Mouse (Mus musculus) lung, postnatal 0 days (tissue): ENCODE measurements around the gene Efnb1. TPM values are rescaled to one million over a fixed set of nuclear protein-coding genes. Genes with fewer than 3 reads are reported as not detected.

Source experiments
- ATAC-seq: fragments of 200-750 bp; cut with Nextera tagmentation; 2 replicates; pipeline ENCODE4 v1.8.0; 2017; ENCODE audit warnings: moderate library complexity
- DNase-seq: peaks from one replicate; pipeline ENCODE4 v3.0.0-alpha.2; 2016; ENCODE audit warnings: low spot score
- H3K27ac ChIP-seq: fragments of 300-500 bp; sonication (generic); 2 replicates; pipeline ENCODE4 v1.5.1; 2014; ENCODE audit warnings: antibody characterized with exemption, mild to moderate bottlenecking, low read length, mixed read lengths
- H3K27me3 ChIP-seq: fragments of 300-500 bp; sonication (generic); replicated peaks from 2 replicates; pipeline ENCODE4 v1.6.1; 2014; ENCODE audit warnings: low read length, mixed read lengths; ENCODE audit not compliant: insufficient read depth
- H3K36me3 ChIP-seq: fragments of 300-500 bp; sonication (generic); 2 replicates; pipeline ENCODE4 v1.6.1; 2014; ENCODE audit warnings: low read length, mixed read lengths; ENCODE audit not compliant: insufficient read depth
- H3K4me1 ChIP-seq: fragments of 300-500 bp; sonication (generic); 2 replicates; pipeline ENCODE4 v1.6.1; 2014; ENCODE audit warnings: antibody characterized with exemption, low read depth, low read length, mixed read lengths; ENCODE audit not compliant: insufficient read depth
- H3K4me2 ChIP-seq: fragments of 300-500 bp; sonication (generic); replicated peaks from 2 replicates; pipeline ENCODE4 v1.6.1; 2014; ENCODE audit warnings: low read depth, mild to moderate bottlenecking, low read length, moderate library complexity, mixed read lengths
- H3K4me3 ChIP-seq: fragments of 300-500 bp; sonication (generic); 2 replicates; pipeline ENCODE4 v1.5.1; 2014; ENCODE audit warnings: low read depth, low read length
- H3K9ac ChIP-seq: fragments of 300-500 bp; sonication (generic); replicated peaks from 2 replicates; pipeline ENCODE4 v1.6.1; 2014; ENCODE audit warnings: low read depth, mild to moderate bottlenecking
- H3K9me3 ChIP-seq: fragments of 300-500 bp; sonication (generic); 2 replicates; pipeline ENCODE4 v1.6.1; 2016; ENCODE audit warnings: low read length, mixed read lengths
- CTCF ChIP-seq: IDR thresholded peaks from 2 replicates; pipeline ENCODE4 v1.5.1; 2016; ENCODE audit warnings: antibody characterized with exemption, mild to moderate bottlenecking
- EP300 ChIP-seq: IDR thresholded peaks from 2 replicates; pipeline ENCODE4 v1.6.1; 2016; ENCODE audit warnings: antibody characterized with exemption, mild to moderate bottlenecking, control low read depth
- WGBS: fragments of 180-500 bp; shearing (Covaris S2); extraction: QIAGEN DNeasy Blood & Tissue Kit; methylation state at CpG from one replicate; pipeline ENCODE4 v1.1.7; 2014; 5-methylcytosine and 5-hydroxymethylcytosine counted together
- polyA plus RNA-seq: library from polyadenylated mRNA; unstranded; fragments of >200 nt; fragmentation: Nextera tagmentation; extraction: Ambion mirVana; gene quantifications from 2 replicates; pipeline ENCODE4 v1.2.1, GENCODE M21; 2015

Gene Efnb1
- polyA plus RNA-seq, 1 experiment from 2014 or later: 45.6 TPM

GRCm38 (mm10) chrX:99164855-99165368 is 29.0 kb downstream of the Efnb1 start:
- no peaks in the 10 kb centered on the region for H3K4me1 ChIP-seq
- H3K4me3 ChIP-seq: no peak overlapping the region
- no peak overlapping the region for H3K27ac ChIP-seq
- ATAC-seq (no peak), DNase-seq (no peak)
- no peaks in the 10 kb centered on the region for H3K36me3 ChIP-seq
- H3K27me3 ChIP-seq: no peaks in the 10 kb centered on the region
- TF ChIP-seq CTCF (no peak), EP300 (no peak)
- WGBS: 24% methylated on average over 4 of the region's 4 CpGs
- no peak overlapping the region for H3K4me2 ChIP-seq
- no peaks in the 10 kb centered on the region for H3K9me3 ChIP-seq
- H3K9ac ChIP-seq: no peak overlapping the region

DNA sequence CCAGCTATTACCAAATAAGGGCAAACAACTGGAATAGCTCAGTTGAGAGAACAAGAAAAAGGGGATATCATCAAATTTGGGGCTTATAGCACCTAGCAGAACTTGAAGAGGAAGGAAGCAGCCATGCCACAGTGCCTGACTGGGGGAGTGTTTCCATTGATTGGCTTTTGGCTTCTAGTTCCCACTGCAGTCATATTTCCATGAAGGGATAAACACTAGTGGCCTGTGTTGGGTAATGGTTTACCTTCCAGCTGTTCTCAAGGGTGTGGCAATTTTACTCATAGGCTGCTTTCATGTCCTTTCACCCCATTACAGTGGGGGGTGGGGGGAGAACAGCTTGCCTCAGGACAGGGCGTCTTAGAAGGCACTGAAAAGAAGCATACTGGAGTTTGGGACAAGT is 31.1 kb downstream of the Efnb1 start:
- TF ChIP-seq CTCF: no peak
- no peak for TF ChIP-seq EP300
- WGBS: 50% methylated on average over 1 of the region's 1 CpGs
- ATAC-seq (peak; percentile 58), DNase-seq (peak; percentile 37)
- Histone ChIP-seq H3K4me2 (no peak overlapping the region), H3K27ac (no peak overlapping the region), H3K4me1 (no peaks in the 10 kb centered on the region), H3K4me3 (no peak overlapping the region), H3K36me3 (no peaks in the 10 kb centered on the region), H3K9me3 (no peaks in the 10 kb centered on the region), H3K9ac (no peak overlapping the region), H3K27me3 (no peaks in the 10 kb centered on the region; the same call in 1 of the 2 replicates)

DNA sequence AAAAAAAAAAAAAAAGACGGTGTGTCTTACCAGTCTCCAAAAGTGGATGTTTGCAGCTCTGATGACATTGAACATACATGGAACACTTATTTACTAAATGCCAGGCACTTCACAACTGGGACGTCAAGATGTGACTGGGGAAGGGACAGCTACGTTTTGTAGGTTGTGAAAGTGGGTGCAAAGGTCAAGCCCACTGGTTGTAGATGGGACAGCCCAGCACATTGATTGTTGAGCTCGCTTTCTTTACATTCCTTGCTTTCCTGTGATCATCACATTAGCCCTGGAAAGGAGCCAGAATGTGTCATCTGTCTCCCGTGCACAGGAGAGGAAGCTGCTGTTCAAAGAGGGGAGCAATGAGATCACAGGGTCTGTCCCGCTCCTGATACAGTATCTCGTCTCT is 31.6 kb downstream of the Efnb1 start:
- ATAC-seq: no peak
- no peaks in the 10 kb centered on the region; the same call in 1 of the 2 replicates for H3K27me3 ChIP-seq
- WGBS: 37% methylated on average over 7 of the region's 7 CpGs

GRCm38 (mm10) chrX:99172301-99172700 is 36.4 kb downstream of the Efnb1 start:
- Histone ChIP-seq H3K4me1 (no peaks in the 10 kb centered on the region), H3K27me3 (no peaks in the 10 kb centered on the region; the same call in 1 of the 2 replicates), H3K4me2 (no peak overlapping the region), H3K9me3 (no peaks in the 10 kb centered on the region), H3K27ac (no peak overlapping the region), H3K9ac (no peak overlapping the region), H3K36me3 (no peaks in the 10 kb centered on the region), H3K4me3 (no peak overlapping the region)
- ATAC-seq (peak; percentile 85), DNase-seq (peak; percentile 52)
- TF ChIP-seq CTCF (no peak), EP300 (no peak)
- 38% methylated on average over 5 of the region's 5 CpGs for WGBS

More for the DNA sequence above, 31.6 kb downstream of the Efnb1 start:
- no peak for DNase-seq
- Histone ChIP-seq H3K27ac (no peak overlapping the region), H3K4me1 (no peaks in the 10 kb centered on the region), H3K9ac (no peak overlapping the region), H3K4me2 (no peak overlapping the region), H3K9me3 (no peaks in the 10 kb centered on the region), H3K36me3 (no peaks in the 10 kb centered on the region), H3K4me3 (no peak overlapping the region)
- TF ChIP-seq CTCF (no peak), EP300 (no peak)

DNA sequence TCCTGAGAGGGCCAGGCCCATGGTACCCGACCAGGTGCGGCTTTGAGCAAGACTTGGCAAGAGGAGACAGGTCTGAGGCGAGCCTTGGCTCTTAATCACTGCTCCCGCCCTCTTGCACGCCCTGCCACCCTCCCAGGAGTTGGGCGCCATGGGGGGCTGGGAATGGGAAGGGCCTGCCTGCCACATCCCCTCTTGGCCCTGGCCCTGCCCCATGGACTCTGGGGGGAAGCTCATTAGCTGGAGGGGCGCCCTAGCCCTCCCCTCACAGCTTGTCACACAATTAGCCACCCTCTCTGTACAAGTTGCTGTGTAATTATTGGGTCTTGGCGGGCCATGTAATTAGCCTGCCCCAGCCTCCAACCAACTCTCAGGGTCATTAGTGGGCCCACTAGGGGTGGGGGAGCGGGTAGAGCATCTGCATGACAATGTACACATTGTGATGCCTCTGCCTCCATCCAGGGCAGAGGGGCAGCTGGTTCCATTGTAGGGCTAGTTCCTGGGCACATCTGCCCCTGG is 49.2 kb downstream of the Efnb1 start:
- TF ChIP-seq CTCF (no peak), EP300 (no peak)
- Histone ChIP-seq H3K4me2 (no peak overlapping the region), H3K4me3 (no peak overlapping the region), H3K36me3 (no peaks in the 10 kb centered on the region), H3K9ac (no peak overlapping the region), H3K27ac (no peak overlapping the region), H3K9me3 (no peaks in the 10 kb centered on the region), H3K4me1 (no peaks in the 10 kb centered on the region), H3K27me3 (no peaks in the 10 kb centered on the region)
- WGBS: 69% methylated on average over 9 of the region's 9 CpGs
- ATAC-seq (no peak), DNase-seq (no peak)

- H3K4me1 ChIP-seq: no peaks in the 10 kb centered on the region
- TF ChIP-seq EP300 (no peak), CTCF (no peak)
- no peaks in the 10 kb centered on the region for H3K36me3 ChIP-seq
- no peaks in the 10 kb centered on the region for H3K9me3 ChIP-seq
- H3K4me3 ChIP-seq: no peak overlapping the region
- DNase-seq (no peak), ATAC-seq (no peak)
- no peaks in the 10 kb centered on the region for H3K27me3 ChIP-seq
- WGBS: 58% methylated on average over 9 of the region's 10 CpGs
- H3K4me2 ChIP-seq: no peak overlapping the region
- H3K27ac ChIP-seq: no peak overlapping the region
- no peak overlapping the region for H3K9ac ChIP-seq
Measured at GRCm38 (mm10) chrX:99186497-99187435, 50.8 kb downstream of the Efnb1 start.
